Mouse (Mus musculus): ENCODE results near the gene Max. TPM values are rescaled to one million over a fixed set of nuclear protein-coding genes. Genes with fewer than 3 reads are reported as not detected.

Max gene
- total and polyA plus RNA-seq, 2 experiments: 8.6 to 10.1 TPM

DNA sequence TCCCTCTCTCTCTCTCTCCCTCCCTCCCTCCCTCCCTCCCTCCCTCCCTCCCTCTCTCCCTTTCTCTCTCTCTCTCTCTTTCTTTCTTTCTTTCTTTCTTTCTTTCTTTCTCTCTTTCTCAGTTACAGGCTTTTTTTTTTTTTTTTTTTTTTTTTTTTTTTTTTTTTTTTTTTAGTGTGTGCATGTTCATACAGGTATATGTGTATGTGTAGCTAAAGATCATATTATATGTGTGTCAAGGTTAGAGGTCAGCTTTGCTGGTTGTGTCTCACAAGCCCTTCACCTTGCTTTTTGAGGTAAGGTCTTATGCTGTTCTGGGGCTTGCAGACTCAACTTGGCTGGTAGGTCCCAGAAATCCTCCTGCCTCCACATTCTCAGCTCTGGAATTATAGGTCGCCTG is 39.3 kb upstream of the Max start:
- WGBS: 81% methylated on average over 1 of the region's 1 CpGs
- H3K9ac ChIP-seq (ENCODE audit: low read depth, low read length): no peak overlapping the region
- H3K4me1 ChIP-seq (ENCODE audit: control insufficient read depth, insufficient read depth, low read length): no peaks in the 10 kb centered on the region
- no peaks in the 10 kb centered on the region for H3K79me2 ChIP-seq (ENCODE audit: control insufficient read depth, insufficient read depth, low read length)
- no peaks in the 10 kb centered on the region for H3K27me3 ChIP-seq (ENCODE audit: control insufficient read depth, insufficient read depth, low read length)
- DNase-seq (ENCODE audit: extremely low read depth, low read depth, low spot score): no peak
- no peak overlapping the region for H3K27ac ChIP-seq (replicated peaks; ENCODE audit: insufficient read depth, low read depth, low read length)
- TF ChIP-seq CTCF (IDR thresholded peaks at IDR 0.05; ENCODE audit: low read depth, low read length) (no peak), POLR2A (IDR thresholded peaks at IDR 0.05; ENCODE audit: extremely low read depth, insufficient read depth, low read length) (no peak)
- H3K36me3 ChIP-seq (ENCODE audit: control insufficient read depth, insufficient read depth, low read length): no peaks in the 10 kb centered on the region
- no peak overlapping the region for H3K4me3 ChIP-seq (ENCODE audit: insufficient read depth, low read depth, low read length)

- no peaks in the 10 kb centered on the region for H3K36me3 ChIP-seq (ENCODE audit: control insufficient read depth, insufficient read depth, low read length)
- WGBS: 33% methylated on average over 6 of the region's 6 CpGs
- no peaks in the 10 kb centered on the region for H3K4me1 ChIP-seq (ENCODE audit: control insufficient read depth, insufficient read depth, low read length)
- TF ChIP-seq POLR2A (IDR thresholded peaks at IDR 0.05; ENCODE audit: extremely low read depth, insufficient read depth, low read length): no peak
- TF ChIP-seq CTCF (IDR thresholded peaks at IDR 0.05; ENCODE audit: low read depth, low read length): peak; percentile 18; the same call in 1 of the 2 replicates
- peak; percentile 30 for DNase-seq (ENCODE audit: extremely low read depth, low read depth, low spot score)
- no peak overlapping the region for H3K27ac ChIP-seq (replicated peaks; ENCODE audit: insufficient read depth, low read depth, low read length)
- H3K9ac ChIP-seq (ENCODE audit: low read depth, low read length): no peak overlapping the region
- H3K79me2 ChIP-seq (ENCODE audit: control insufficient read depth, insufficient read depth, low read length): no peaks in the 10 kb centered on the region
- no peaks in the 10 kb centered on the region for H3K27me3 ChIP-seq (ENCODE audit: control insufficient read depth, insufficient read depth, low read length)
- no peak overlapping the region for H3K4me3 ChIP-seq (ENCODE audit: insufficient read depth, low read depth, low read length)
These were observed 38.8 kb upstream of the Max start for GRCm38 (mm10) chr12:77000705-77001284.

DNA sequence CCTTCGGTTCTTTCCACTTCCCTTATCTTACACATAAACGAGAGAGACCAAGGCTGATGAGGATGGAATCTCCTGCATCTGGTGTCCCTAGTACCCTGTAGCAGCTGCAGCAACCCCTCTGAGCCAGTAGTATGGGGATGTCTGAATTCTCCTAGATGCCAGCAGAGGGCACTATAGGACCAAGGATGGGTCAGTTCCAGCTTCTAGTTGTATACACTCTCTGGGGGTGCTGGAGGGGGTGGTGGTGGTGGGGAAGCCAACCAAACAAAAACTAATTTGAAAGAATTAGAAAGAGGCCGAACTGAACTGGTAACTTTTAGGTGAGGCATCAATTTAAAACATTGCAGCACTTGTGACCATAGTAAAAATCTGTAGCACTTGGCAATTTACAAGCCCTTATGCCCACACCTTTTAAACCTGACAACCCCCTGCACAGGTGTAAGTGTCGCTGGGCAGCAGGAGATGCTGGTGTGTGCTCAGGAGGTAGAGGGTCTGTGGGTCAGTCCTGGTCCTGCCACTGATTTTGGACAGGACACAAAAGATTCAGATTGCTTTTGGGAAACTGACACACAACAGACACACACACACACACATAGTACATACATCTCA is 38.2 kb upstream of the Max start:
- TF ChIP-seq POLR2A (IDR thresholded peaks at IDR 0.05; ENCODE audit: extremely low read depth, insufficient read depth, low read length): no peak
- peak; percentile 70 for TF ChIP-seq CTCF (IDR thresholded peaks at IDR 0.05; ENCODE audit: low read depth, low read length)
- peak; percentile 34 for DNase-seq (ENCODE audit: extremely low read depth, low read depth, low spot score)
- Histone ChIP-seq H3K27ac (replicated peaks; ENCODE audit: insufficient read depth, low read depth, low read length) (no peak overlapping the region), H3K36me3 (ENCODE audit: control insufficient read depth, insufficient read depth, low read length) (no peaks in the 10 kb centered on the region), H3K9ac (ENCODE audit: low read depth, low read length) (no peak overlapping the region), H3K4me3 (ENCODE audit: insufficient read depth, low read depth, low read length) (no peak overlapping the region), H3K27me3 (ENCODE audit: control insufficient read depth, insufficient read depth, low read length) (no peaks in the 10 kb centered on the region), H3K79me2 (ENCODE audit: control insufficient read depth, insufficient read depth, low read length) (no peaks in the 10 kb centered on the region), H3K4me1 (ENCODE audit: control insufficient read depth, insufficient read depth, low read length) (no peaks in the 10 kb centered on the region)
- WGBS: 14% methylated on average over 4 of the region's 4 CpGs

DNA sequence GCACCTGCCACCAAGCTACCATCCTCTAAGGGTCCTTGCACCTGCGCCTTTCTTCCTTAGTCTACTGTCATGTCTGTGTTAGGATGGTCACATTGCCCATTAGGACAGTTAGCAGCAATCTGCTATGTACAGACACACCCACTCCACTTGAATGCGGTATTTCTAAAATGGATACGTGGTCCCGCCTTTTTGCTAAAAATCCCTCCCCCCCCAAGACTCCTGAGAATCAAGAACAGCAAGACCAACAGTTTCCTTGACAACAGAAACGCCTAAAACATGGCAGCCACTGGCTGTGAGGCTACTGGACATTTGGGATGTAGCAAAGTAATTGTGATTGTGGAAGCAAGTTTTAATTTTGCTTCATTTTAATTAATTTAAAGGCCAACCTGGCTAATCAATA is 32.8 kb upstream of the Max start:
- Histone ChIP-seq H3K27ac (replicated peaks; ENCODE audit: insufficient read depth, low read depth, low read length) (no peak overlapping the region), H3K27me3 (ENCODE audit: control insufficient read depth, insufficient read depth, low read length) (no peaks in the 10 kb centered on the region), H3K36me3 (ENCODE audit: control insufficient read depth, insufficient read depth, low read length) (no peaks in the 10 kb centered on the region), H3K4me3 (ENCODE audit: insufficient read depth, low read depth, low read length) (no peak overlapping the region), H3K79me2 (ENCODE audit: control insufficient read depth, insufficient read depth, low read length) (no peaks in the 10 kb centered on the region), H3K9ac (ENCODE audit: low read depth, low read length) (no peak overlapping the region), H3K4me1 (ENCODE audit: control insufficient read depth, insufficient read depth, low read length) (no peaks in the 10 kb centered on the region)
- TF ChIP-seq POLR2A (IDR thresholded peaks at IDR 0.05; ENCODE audit: extremely low read depth, insufficient read depth, low read length) (no peak), CTCF (IDR thresholded peaks at IDR 0.05; ENCODE audit: low read depth, low read length) (no peak)
- 92% methylated on average over 5 of the region's 5 CpGs for WGBS
- no peak for DNase-seq (ENCODE audit: extremely low read depth, low read depth, low spot score)

- Histone ChIP-seq H3K79me2 (ENCODE audit: control insufficient read depth, insufficient read depth, low read length) (no peaks in the 10 kb centered on the region), H3K9ac (ENCODE audit: low read depth, low read length) (no peak overlapping the region), H3K27ac (replicated peaks; ENCODE audit: insufficient read depth, low read depth, low read length) (no peak overlapping the region), H3K27me3 (ENCODE audit: control insufficient read depth, insufficient read depth, low read length) (no peaks in the 10 kb centered on the region), H3K36me3 (ENCODE audit: control insufficient read depth, insufficient read depth, low read length) (no peaks in the 10 kb centered on the region), H3K4me1 (ENCODE audit: control insufficient read depth, insufficient read depth, low read length) (no peaks in the 10 kb centered on the region), H3K4me3 (ENCODE audit: insufficient read depth, low read depth, low read length) (no peak overlapping the region)
- no peak for DNase-seq (ENCODE audit: extremely low read depth, low read depth, low spot score)
- TF ChIP-seq CTCF (IDR thresholded peaks at IDR 0.05; ENCODE audit: low read depth, low read length) (no peak), POLR2A (IDR thresholded peaks at IDR 0.05; ENCODE audit: extremely low read depth, insufficient read depth, low read length) (no peak)
- 92% methylated on average over 16 of the region's 16 CpGs for WGBS
These were observed 31.0 kb upstream of the Max start for GRCm38 (mm10) chr12:76992891-76993529.
